Mouse (Mus musculus) cerebellum, adult 11-12 months (tissue): ENCODE measurements at regions not wholly inside any gene's neighbourhood (a gene's known extent, or its start where the extent isn't known, plus 50 kb on each side); places are given as distances from the start of the nearest gene placed in this dataset.
"Not testable (repeated sequence)": the region's sequence is repeated elsewhere in the genome, so short reads cannot be mapped to it uniquely, and the experiment has no call there.

ENCODE experiments used
- DNase-seq: peaks from one replicate; pipeline ENCODE4 v3.0.0; 2022

DNA sequence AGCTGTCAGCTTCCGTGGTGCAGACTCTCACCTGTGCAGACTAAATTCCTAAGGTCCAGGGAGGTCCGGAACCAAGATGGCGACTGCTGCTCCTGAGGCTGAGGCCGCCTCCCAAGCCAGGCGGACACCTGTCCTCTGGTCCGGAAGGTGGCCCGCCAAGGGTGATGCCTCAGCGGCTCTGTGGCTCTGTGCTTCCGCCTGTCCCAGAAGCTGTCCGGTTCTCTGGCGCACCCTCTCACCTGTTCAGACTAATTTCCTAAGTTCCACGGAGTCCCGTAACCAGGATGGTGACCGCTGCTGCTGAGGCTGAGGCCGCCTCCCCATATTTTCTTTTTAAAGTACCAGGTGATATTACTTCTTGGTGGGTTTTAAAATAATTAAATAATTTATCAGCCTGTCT is 65.4 kb upstream of the B3galnt2 start:
- peak; percentile 9 for DNase-seq

DNA sequence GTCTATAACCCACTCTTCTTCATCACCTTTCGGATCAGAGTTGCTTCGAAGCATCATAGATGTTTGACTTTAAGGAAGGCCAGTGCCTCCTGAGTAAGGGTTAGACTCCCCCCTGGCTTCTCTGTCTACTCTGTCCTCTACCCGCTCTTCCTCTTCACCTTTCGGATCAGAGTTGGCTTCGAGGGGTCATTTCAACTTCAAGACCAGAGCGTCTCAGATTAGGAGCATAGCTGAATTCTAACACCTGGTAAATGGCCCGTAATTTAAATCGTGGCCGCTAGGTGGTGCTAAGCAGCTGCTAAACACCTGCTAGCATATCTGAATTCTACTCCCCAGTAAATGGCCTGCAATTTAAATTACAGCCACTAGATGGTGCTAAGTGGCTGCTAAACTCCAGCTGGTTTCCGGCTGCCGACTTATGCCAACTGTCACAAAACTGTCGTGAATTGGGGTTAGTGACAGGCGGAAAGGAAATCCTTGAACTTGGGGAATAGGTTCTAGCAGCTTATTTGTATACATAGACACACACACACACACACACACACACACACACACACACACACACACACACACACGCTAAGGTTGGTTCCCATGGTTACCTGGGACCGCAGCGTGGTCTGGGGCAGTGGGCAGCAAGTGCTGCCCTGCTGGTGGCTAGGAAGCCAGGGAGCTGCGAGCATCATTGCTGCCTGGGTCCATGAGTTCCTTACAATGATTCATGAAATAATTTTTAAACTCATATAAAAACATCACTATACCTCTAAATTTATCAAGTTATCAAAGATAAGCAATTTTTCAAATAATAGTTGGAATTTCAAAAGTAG is 64.8 kb upstream of the B3galnt2 start:
- peak; percentile 93 for DNase-seq

DNA sequence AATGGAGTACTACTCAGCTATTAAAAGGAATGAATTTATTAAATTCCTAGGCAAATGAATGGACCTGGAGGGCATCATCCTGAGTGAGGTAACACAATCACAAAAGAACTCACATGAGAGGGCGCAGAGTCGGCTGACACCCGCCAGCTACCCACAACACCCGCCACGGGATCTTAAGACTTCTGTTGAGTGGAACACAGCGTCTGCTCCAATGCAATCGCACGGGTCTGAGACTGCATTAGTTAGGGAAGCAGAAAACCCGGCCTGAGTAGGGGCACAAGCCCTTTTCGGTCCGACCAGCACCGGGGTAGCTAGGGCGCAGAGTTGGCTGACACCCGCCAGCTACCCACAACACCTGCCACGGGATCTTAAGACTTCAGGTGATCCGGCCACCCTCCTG is 52.1 kb upstream of the B3galnt2 start:
- not testable (repeated sequence) for DNase-seq
